Mouse (Mus musculus) lung, postnatal 0 days (tissue): ENCODE measurements around the gene Kcnh4. TPM values are rescaled to one million over a fixed set of nuclear protein-coding genes. Genes with fewer than 3 reads are reported as not detected.

ENCODE experiments used
- ATAC-seq: fragments of 200-750 bp; cut with Nextera tagmentation; 2 replicates; pipeline ENCODE4 v1.8.0; 2017; ENCODE audit warnings: moderate library complexity
- DNase-seq: peaks from one replicate; pipeline ENCODE4 v3.0.0-alpha.2; 2016; ENCODE audit warnings: low spot score
- H3K27ac ChIP-seq: fragments of 300-500 bp; sonication (generic); 2 replicates; pipeline ENCODE4 v1.5.1; 2014; ENCODE audit warnings: antibody characterized with exemption, mild to moderate bottlenecking, low read length, mixed read lengths
- H3K27me3 ChIP-seq: fragments of 300-500 bp; sonication (generic); replicated peaks from 2 replicates; pipeline ENCODE4 v1.6.1; 2014; ENCODE audit warnings: low read length, mixed read lengths; ENCODE audit not compliant: insufficient read depth
- H3K36me3 ChIP-seq: fragments of 300-500 bp; sonication (generic); 2 replicates; pipeline ENCODE4 v1.6.1; 2014; ENCODE audit warnings: low read length, mixed read lengths; ENCODE audit not compliant: insufficient read depth
- H3K4me1 ChIP-seq: fragments of 300-500 bp; sonication (generic); 2 replicates; pipeline ENCODE4 v1.6.1; 2014; ENCODE audit warnings: antibody characterized with exemption, low read depth, low read length, mixed read lengths; ENCODE audit not compliant: insufficient read depth
- H3K4me2 ChIP-seq: fragments of 300-500 bp; sonication (generic); replicated peaks from 2 replicates; pipeline ENCODE4 v1.6.1; 2014; ENCODE audit warnings: low read depth, mild to moderate bottlenecking, low read length, moderate library complexity, mixed read lengths
- H3K4me3 ChIP-seq: fragments of 300-500 bp; sonication (generic); 2 replicates; pipeline ENCODE4 v1.5.1; 2014; ENCODE audit warnings: low read depth, low read length
- H3K9ac ChIP-seq: fragments of 300-500 bp; sonication (generic); replicated peaks from 2 replicates; pipeline ENCODE4 v1.6.1; 2014; ENCODE audit warnings: low read depth, mild to moderate bottlenecking
- H3K9me3 ChIP-seq: fragments of 300-500 bp; sonication (generic); 2 replicates; pipeline ENCODE4 v1.6.1; 2016; ENCODE audit warnings: low read length, mixed read lengths
- CTCF ChIP-seq: IDR thresholded peaks from 2 replicates; pipeline ENCODE4 v1.5.1; 2016; ENCODE audit warnings: antibody characterized with exemption, mild to moderate bottlenecking
- EP300 ChIP-seq: IDR thresholded peaks from 2 replicates; pipeline ENCODE4 v1.6.1; 2016; ENCODE audit warnings: antibody characterized with exemption, mild to moderate bottlenecking, control low read depth
- WGBS: fragments of 180-500 bp; shearing (Covaris S2); extraction: QIAGEN DNeasy Blood & Tissue Kit; methylation state at CpG from one replicate; pipeline ENCODE4 v1.1.7; 2014; 5-methylcytosine and 5-hydroxymethylcytosine counted together
- polyA plus RNA-seq: library from polyadenylated mRNA; unstranded; fragments of >200 nt; fragmentation: Nextera tagmentation; extraction: Ambion mirVana; gene quantifications from 2 replicates; pipeline ENCODE4 v1.2.1, GENCODE M21; 2015

Kcnh4 gene
- polyA plus RNA-seq, 1 experiment from 2014 or later: not detected

- no peak overlapping the region for H3K27ac ChIP-seq
- no peaks in the 10 kb centered on the region for H3K9me3 ChIP-seq
- no peak overlapping the region for H3K9ac ChIP-seq
- H3K36me3 ChIP-seq: no peaks in the 10 kb centered on the region
- TF ChIP-seq CTCF (no peak), EP300 (no peak)
- ATAC-seq: no peak
- DNase-seq: no peak
- 0 out of 2 replicates have a peak, but pooled peaks cover under 1% of the 10 kb centered on the region for H3K4me1 ChIP-seq
- H3K27me3 ChIP-seq: no peaks in the 10 kb centered on the region
- 70% methylated on average over 7 of the region's 7 CpGs for WGBS
- H3K4me3 ChIP-seq: no peak overlapping the region
- H3K4me2 ChIP-seq: no peak overlapping the region
Measured at GRCm38 (mm10) chr11:100697921-100698320, 61.8 kb downstream of the Kcnh4 start.

- H3K36me3 ChIP-seq: no peaks in the 10 kb centered on the region
- WGBS: 32% methylated on average over 5 of the region's 5 CpGs
- H3K4me3 ChIP-seq: no peak overlapping the region
- peak; percentile 64 for DNase-seq
- H3K27ac ChIP-seq: no peak overlapping the region
- no peak overlapping the region for H3K9ac ChIP-seq
- peaks cover 5% of the 10 kb centered on the region; the same call in 1 of the 2 replicates for H3K4me1 ChIP-seq
- TF ChIP-seq CTCF (peak; percentile 94), EP300 (no peak)
- no peaks in the 10 kb centered on the region for H3K27me3 ChIP-seq
- no peak for ATAC-seq
- H3K9me3 ChIP-seq: no peaks in the 10 kb centered on the region
- H3K4me2 ChIP-seq: no peak overlapping the region
Measured at GRCm38 (mm10) chr11:100694926-100695325, 64.8 kb downstream of the Kcnh4 start.

- Histone ChIP-seq H3K27me3 (no peaks in the 10 kb centered on the region), H3K36me3 (no peaks in the 10 kb centered on the region), H3K4me2 (no peak overlapping the region), H3K27ac (no peak overlapping the region), H3K9me3 (no peaks in the 10 kb centered on the region), H3K4me1 (peaks cover 5% of the 10 kb centered on the region; the same call in 1 of the 2 replicates), H3K4me3 (no peak overlapping the region), H3K9ac (no peak overlapping the region)
- ATAC-seq (no peak), DNase-seq (no peak)
- TF ChIP-seq EP300 (no peak), CTCF (no peak)
- 26% methylated on average over 5 of the region's 5 CpGs for WGBS
Measured at GRCm38 (mm10) chr11:100693154-100693553, 66.6 kb downstream of the Kcnh4 start.

DNA sequence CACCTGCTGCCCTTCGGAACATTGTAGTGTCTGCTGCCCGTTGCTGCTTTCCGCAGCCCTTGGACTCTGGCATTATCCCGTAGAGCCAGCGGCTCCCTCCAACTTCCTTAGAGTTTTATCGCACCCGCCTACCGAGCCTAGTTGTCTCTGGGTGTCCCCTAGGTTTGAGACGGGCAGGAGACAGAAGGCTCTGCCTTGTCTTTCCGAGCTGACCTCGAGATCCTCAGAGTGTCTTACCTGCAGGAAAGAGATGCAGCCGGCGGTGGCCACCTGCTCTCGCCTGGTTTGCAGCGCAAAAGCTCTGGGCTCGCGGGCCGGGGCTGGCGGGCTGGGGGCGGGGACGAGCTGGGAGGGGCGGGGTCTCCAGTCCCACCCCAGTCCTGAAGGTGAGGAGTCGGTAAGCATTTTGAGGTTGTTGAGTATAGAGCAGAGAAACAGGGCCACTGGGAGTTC is 67.6 kb downstream of the Kcnh4 start, which contains the start of gene Zfp385c:
Gene Zfp385c, minus strand, starts transcription at position 292 of the 453 bp plus-strand sequence.
- no peaks in the 10 kb centered on the region for H3K9me3 ChIP-seq
- H3K27ac ChIP-seq: no peak within 1 kb of the TSS
- H3K36me3 ChIP-seq: no peaks in the 10 kb centered on the region
- peak within 1 kb of the TSS; percentile 32 for H3K4me3 ChIP-seq
- ATAC-seq (no peak), DNase-seq (no peak)
- H3K4me1 ChIP-seq: peaks cover 5% of the 10 kb centered on the region; the same call in 1 of the 2 replicates
- no peak within 1 kb of the TSS for H3K9ac ChIP-seq
- H3K27me3 ChIP-seq: no peaks in the 10 kb centered on the region
- TF ChIP-seq EP300 (no peak), CTCF (no peak)
- WGBS: under 1% methylated on average over 23 of the region's 23 CpGs
- peak within 1 kb of the TSS; percentile 60 for H3K4me2 ChIP-seq

DNA sequence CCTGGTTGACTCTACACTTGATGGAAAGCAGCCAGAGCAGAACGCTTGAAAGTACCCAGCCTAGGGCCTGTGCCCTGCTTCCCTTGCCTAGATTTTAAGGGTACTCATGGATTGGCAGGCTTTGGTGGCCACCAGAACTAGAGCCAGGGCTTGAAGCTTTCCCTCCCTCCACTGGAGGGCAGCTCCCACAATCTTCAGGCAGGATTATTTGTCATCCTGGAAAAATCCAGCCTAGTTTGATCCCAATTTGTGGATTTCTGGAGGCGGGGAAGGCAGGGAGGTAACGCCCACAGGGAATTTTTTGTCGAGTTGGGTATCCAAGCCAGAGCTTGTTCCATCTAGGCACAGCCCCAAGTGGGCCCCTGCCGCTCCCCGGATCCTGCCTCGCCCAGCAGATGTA is 69.4 kb downstream of the Kcnh4 start:
- Histone ChIP-seq H3K9me3 (no peaks in the 10 kb centered on the region), H3K4me2 (no peak overlapping the region), H3K4me1 (peaks cover 5% of the 10 kb centered on the region; the same call in 1 of the 2 replicates), H3K4me3 (no peak overlapping the region), H3K27me3 (no peaks in the 10 kb centered on the region), H3K9ac (no peak overlapping the region), H3K36me3 (no peaks in the 10 kb centered on the region), H3K27ac (no peak overlapping the region)
- DNase-seq: no peak
- ATAC-seq: no peak
- 72% methylated on average over 7 of the region's 7 CpGs for WGBS
- TF ChIP-seq CTCF (no peak), EP300 (no peak)

Other genes with a start within 250 kb of the Kcnh4 start
- gene Acly, start 231.9 kb downstream of the Kcnh4 start, polyA plus RNA-seq: 85.7 and 92.9 TPM in 2 replicates
- gene Ttc25, start 214.3 kb downstream of the Kcnh4 start, polyA plus RNA-seq: 3.5 and 4.9 TPM in 2 replicates
- gene Cnp, start 185.0 kb downstream of the Kcnh4 start, polyA plus RNA-seq: 31.4 and 33.8 TPM in 2 replicates
- gene Nkiras2, start 140.7 kb downstream of the Kcnh4 start, polyA plus RNA-seq: 58.6 and 59.9 TPM in 2 replicates
- 99.1 and 113 TPM in 2 replicates for gene Dnajc7, start 139.8 kb downstream of the Kcnh4 start, polyA plus RNA-seq
- not detected in 2 replicates for gene Zfp385c, start 67.5 kb downstream of the Kcnh4 start, polyA plus RNA-seq
- gene Dhx58, start 55.7 kb downstream of the Kcnh4 start, polyA plus RNA-seq: 3.1 and 3.3 TPM in 2 replicates
- 14.2 and 14.5 TPM in 2 replicates for gene Kat2a, start 47.5 kb downstream of the Kcnh4 start, polyA plus RNA-seq
- 0.51 TPM in 1 of 2 replicates, not detected in the other for gene Hspb9, start 46.1 kb downstream of the Kcnh4 start, polyA plus RNA-seq
- gene Rab5c, start 21.7 kb downstream of the Kcnh4 start, polyA plus RNA-seq: 25.3 and 30.4 TPM in 2 replicates
- not detected in 2 replicates for gene Hcrt, start 3.0 kb upstream of the Kcnh4 start, polyA plus RNA-seq
- gene Ghdc, start 11.0 kb upstream of the Kcnh4 start, polyA plus RNA-seq: 4.9 and 6.4 TPM in 2 replicates
- gene Stat5b, start 90.8 kb upstream of the Kcnh4 start, polyA plus RNA-seq: 17.9 and 21.4 TPM in 2 replicates
- gene Stat5a, start 99.4 kb upstream of the Kcnh4 start, polyA plus RNA-seq: 6.2 and 7.1 TPM in 2 replicates
- gene Stat3, start 179.6 kb upstream of the Kcnh4 start, polyA plus RNA-seq: 100 and 120 TPM in 2 replicates
- 692 and 736 TPM in 2 replicates for gene Cavin1, start 210.9 kb upstream of the Kcnh4 start, polyA plus RNA-seq
- 51.3 and 57.2 TPM in 2 replicates for gene Atp6v0a1, start 249.5 kb upstream of the Kcnh4 start, polyA plus RNA-seq